Mouse (Mus musculus) kidney, adult 2 months (tissue): ENCODE measurements around the gene Fancd2os.

Experiments
- CTCF ChIP-seq: fragments of 200-500 bp; conservative IDR thresholded peaks from 2 replicates; pipeline ENCODE4 v1.5.1; 2011; ENCODE audit warnings: low read depth, mild to moderate bottlenecking, control low read depth, low read length, moderate library complexity, mixed read lengths; ENCODE audit not compliant: insufficient read depth, insufficient read length
- POLR2A ChIP-seq: fragments of 200-500 bp; IDR thresholded peaks from one replicate; pipeline ENCODE4 v1.6.1; 2011; ENCODE audit warnings: low read depth, low read length, control low read depth

- TF ChIP-seq CTCF = no peak
- TF ChIP-seq POLR2A = no peak
These were observed 7.9 kb downstream of the Fancd2os start for GRCm38 (mm10) chr6:113592637-113593036.
